Mouse (Mus musculus) neural tube, embryonic 11.5 days (tissue): Measurements from ENCODE around the gene Tmem81. TPM values are rescaled to one million over a fixed set of nuclear protein-coding genes. Genes with fewer than 3 reads are reported as not detected.

Experiments
- ATAC-seq: fragments of 200-750 bp; cut with Nextera tagmentation; 2 replicates; pipeline ENCODE4 v1.8.0; 2017; ENCODE audit warnings: moderate number of reproducible peaks, mild to moderate bottlenecking, moderate TSS enrichment, moderate library complexity; ENCODE audit not compliant: insufficient read depth, low FRiP score, low TSS enrichment
- DNase-seq: peaks from one replicate; pipeline ENCODE4 v3.0.0-alpha.2; 2015; ENCODE audit warnings: low spot score
- H3K27ac ChIP-seq: fragments of 300-500 bp; sonication (generic); 2 replicates; pipeline ENCODE4 v1.5.1; 2014; ENCODE audit warnings: low read depth, mild to moderate bottlenecking, low read length
- H3K27me3 ChIP-seq: fragments of 300-500 bp; sonication (generic); 2 replicates; pipeline ENCODE4 v1.6.1; 2014; ENCODE audit warnings: mild to moderate bottlenecking, low read length, mixed read lengths; ENCODE audit not compliant: control insufficient read depth, insufficient read depth
- H3K36me3 ChIP-seq: fragments of 300-500 bp; sonication (generic); 2 replicates; pipeline ENCODE4 v1.6.1; 2014; ENCODE audit warnings: mild to moderate bottlenecking, low read length, moderate library complexity, mixed read lengths; ENCODE audit not compliant: control insufficient read depth, insufficient read depth
- H3K4me1 ChIP-seq: fragments of 300-500 bp; sonication (generic); 2 replicates; pipeline ENCODE4 v1.6.1; 2014; ENCODE audit warnings: low read length, mixed read lengths; ENCODE audit not compliant: control insufficient read depth, insufficient read depth
- H3K4me2 ChIP-seq: fragments of 300-500 bp; sonication (generic); 2 replicates; pipeline ENCODE4 v1.6.1; 2014; ENCODE audit warnings: low read depth, mild to moderate bottlenecking, moderate library complexity
- H3K4me3 ChIP-seq: fragments of 300-500 bp; sonication (generic); 2 replicates; pipeline ENCODE4 v1.5.1; 2014; ENCODE audit warnings: low read depth, low read length
- H3K9ac ChIP-seq: fragments of 300-500 bp; sonication (generic); 2 replicates; pipeline ENCODE4 v1.6.1; 2014; ENCODE audit warnings: mild to moderate bottlenecking, low read length
- H3K9me3 ChIP-seq: fragments of 300-500 bp; sonication (generic); 2 replicates; pipeline ENCODE4 v1.6.1; 2016; ENCODE audit warnings: low read length; ENCODE audit not compliant: control insufficient read depth
- WGBS: fragments of 180-500 bp; shearing (Covaris S2); extraction: QIAGEN DNeasy Blood & Tissue Kit; methylation state at CpG from one replicate; pipeline ENCODE4 v1.1.7; 2014; 5-methylcytosine and 5-hydroxymethylcytosine counted together
- polyA plus RNA-seq: library from polyadenylated mRNA; unstranded; fragments of >200 nt; fragmentation: Nextera tagmentation; extraction: Ambion mirVana; gene quantifications from 2 replicates; pipeline ENCODE4 v1.2.1, GENCODE M21; 2014

The Tmem81 gene
- polyA plus RNA-seq, 1 experiment from 2014 or later: 1.8 TPM

- no peak overlapping the region for H3K4me2 ChIP-seq
- DNase-seq: no peak
- H3K9me3 ChIP-seq: no peaks in the 10 kb centered on the region
- H3K36me3 ChIP-seq: peaks cover 5% of the 10 kb centered on the region; the same call in 1 of the 2 replicates
- H3K4me1 ChIP-seq: no peaks in the 10 kb centered on the region
- 88% methylated on average over 5 of the region's 5 CpGs for WGBS
- H3K9ac ChIP-seq: no peak overlapping the region
- no peak for ATAC-seq
- no peak overlapping the region for H3K4me3 ChIP-seq
- H3K27ac ChIP-seq: no peak overlapping the region
- no peaks in the 10 kb centered on the region for H3K27me3 ChIP-seq
Measured at GRCm38 (mm10) chr1:132509771-132510170, 3.7 kb downstream of the Tmem81 start.

DNA sequence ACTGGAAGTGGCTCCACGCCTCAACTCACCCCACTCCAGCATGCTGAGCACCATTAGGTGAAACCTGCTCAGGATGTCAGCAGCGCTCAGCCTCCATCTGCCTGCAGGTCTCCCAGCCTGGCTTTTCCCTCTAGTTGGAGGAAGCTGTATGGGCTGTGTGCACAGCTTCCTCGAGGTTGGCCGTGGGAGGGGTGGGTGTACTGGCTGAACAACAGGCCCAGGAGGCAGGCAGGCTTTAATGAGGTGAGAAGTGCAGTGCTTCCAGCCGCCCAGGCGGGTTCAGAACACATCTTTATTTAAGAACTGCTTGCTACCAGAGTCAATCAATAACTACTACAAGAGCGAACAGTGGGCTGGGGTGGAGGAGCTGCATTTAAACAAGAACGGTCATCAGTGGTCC is 5.5 kb downstream of the Tmem81 start:
- ATAC-seq (no peak), DNase-seq (no peak)
- Histone ChIP-seq H3K27me3 (no peaks in the 10 kb centered on the region), H3K4me3 (no peak overlapping the region), H3K4me1 (no peaks in the 10 kb centered on the region), H3K9me3 (no peaks in the 10 kb centered on the region), H3K36me3 (peaks cover 3% of the 10 kb centered on the region; the same call in 1 of the 2 replicates), H3K4me2 (no peak overlapping the region), H3K9ac (no peak overlapping the region), H3K27ac (no peak overlapping the region)
- 45% methylated on average over 8 of the region's 8 CpGs for WGBS

- WGBS: 78% methylated on average over 8 of the region's 8 CpGs
- H3K4me3 ChIP-seq: no peak overlapping the region
- no peak overlapping the region for H3K4me2 ChIP-seq
- H3K4me1 ChIP-seq: no peaks in the 10 kb centered on the region
- H3K36me3 ChIP-seq: peaks cover 3% of the 10 kb centered on the region; the same call in 1 of the 2 replicates
- no peaks in the 10 kb centered on the region for H3K27me3 ChIP-seq
- ATAC-seq: no peak
- H3K27ac ChIP-seq: no peak overlapping the region
- DNase-seq: no peak
- no peak overlapping the region for H3K9ac ChIP-seq
- no peaks in the 10 kb centered on the region for H3K9me3 ChIP-seq
Measured at GRCm38 (mm10) chr1:132512106-132512505, 6.1 kb downstream of the Tmem81 start.

DNA sequence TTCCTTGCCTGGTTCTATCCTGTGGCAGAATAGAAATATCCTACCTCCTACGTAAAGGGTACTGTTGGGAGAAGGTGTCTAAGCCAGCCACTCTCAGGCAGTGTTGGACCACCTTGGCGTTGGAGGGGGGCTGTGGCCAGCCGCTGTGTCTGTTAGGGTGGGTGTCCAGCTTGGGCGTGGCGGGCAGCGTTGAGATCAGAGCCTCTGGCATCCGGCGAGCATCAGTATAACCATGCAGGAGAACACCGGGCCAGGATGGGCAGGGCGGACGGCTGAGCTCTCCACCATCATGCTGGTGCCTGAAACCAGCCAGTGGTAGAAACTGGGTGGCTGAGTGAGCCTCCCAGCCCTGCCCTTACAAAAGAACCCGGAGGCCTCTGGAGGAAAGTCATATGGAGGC is 9.3 kb downstream of the Tmem81 start:
- Histone ChIP-seq H3K36me3 (no peaks in the 10 kb centered on the region; the same call in 1 of the 2 replicates), H3K4me3 (no peak overlapping the region), H3K27me3 (no peaks in the 10 kb centered on the region), H3K4me2 (no peak overlapping the region), H3K27ac (no peak overlapping the region), H3K4me1 (no peaks in the 10 kb centered on the region), H3K9me3 (no peaks in the 10 kb centered on the region), H3K9ac (no peak overlapping the region)
- DNase-seq (no peak), ATAC-seq (no peak)
- 90% methylated on average over 12 of the region's 12 CpGs for WGBS

DNA sequence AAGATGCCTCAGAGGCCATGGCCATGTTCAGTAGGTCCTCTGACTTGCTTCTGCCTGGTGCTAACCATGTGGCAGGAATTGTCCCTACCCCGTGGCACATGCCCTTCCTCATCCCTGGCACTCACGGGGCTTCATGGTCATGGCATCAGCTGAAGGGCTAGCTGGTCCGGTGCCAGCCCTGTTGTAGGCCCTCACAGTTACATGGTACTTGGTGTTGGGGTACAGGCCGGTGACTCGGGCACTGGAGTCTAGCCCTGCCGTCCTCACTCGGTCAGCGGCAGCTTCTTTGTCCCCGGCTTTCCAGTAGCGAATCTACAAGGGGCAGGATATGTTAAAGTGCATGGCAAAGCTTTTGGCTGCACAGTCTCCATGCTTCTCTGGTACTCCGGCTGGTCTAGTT is 10.7 kb downstream of the Tmem81 start:
- no peaks in the 10 kb centered on the region for H3K27me3 ChIP-seq
- H3K27ac ChIP-seq: no peak overlapping the region
- H3K36me3 ChIP-seq: no peaks in the 10 kb centered on the region; the same call in 1 of the 2 replicates
- WGBS: 93% methylated on average over 11 of the region's 11 CpGs
- H3K4me2 ChIP-seq: no peak overlapping the region
- H3K9me3 ChIP-seq: no peaks in the 10 kb centered on the region
- no peak overlapping the region for H3K9ac ChIP-seq
- DNase-seq: no peak
- no peaks in the 10 kb centered on the region for H3K4me1 ChIP-seq
- ATAC-seq: no peak
- H3K4me3 ChIP-seq: no peak overlapping the region

- Histone ChIP-seq H3K9me3 (no peaks in the 10 kb centered on the region), H3K9ac (no peak overlapping the region), H3K4me1 (no peaks in the 10 kb centered on the region), H3K36me3 (no peaks in the 10 kb centered on the region; the same call in 1 of the 2 replicates), H3K27ac (no peak overlapping the region), H3K27me3 (no peaks in the 10 kb centered on the region), H3K4me3 (no peak overlapping the region), H3K4me2 (no peak overlapping the region)
- DNase-seq (no peak), ATAC-seq (no peak)
- 86% methylated on average over 18 of the region's 18 CpGs for WGBS
Measured at GRCm38 (mm10) chr1:132518621-132519020, 12.6 kb downstream of the Tmem81 start.

DNA sequence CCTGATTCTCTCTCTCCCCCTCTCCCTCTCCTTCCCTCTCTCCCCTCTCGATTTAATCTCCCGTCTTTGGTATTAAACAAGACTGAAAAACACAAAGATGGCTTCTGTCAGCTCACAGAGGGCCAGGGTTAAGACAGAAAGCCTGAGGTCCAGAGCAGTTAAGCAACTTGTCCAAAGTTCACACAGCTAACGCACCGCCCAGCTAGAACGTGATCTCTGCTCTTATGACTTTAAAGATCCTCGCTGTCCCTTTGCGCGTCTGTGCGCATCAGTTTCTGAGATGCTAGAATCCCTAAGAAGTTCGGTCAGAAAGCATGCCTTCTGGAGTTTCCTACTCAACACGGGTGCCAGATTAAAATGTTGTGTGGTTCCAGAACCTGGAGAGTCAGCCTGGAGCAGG is 13.7 kb downstream of the Tmem81 start:
- Histone ChIP-seq H3K27me3 (no peaks in the 10 kb centered on the region), H3K4me2 (no peak overlapping the region), H3K9me3 (no peaks in the 10 kb centered on the region), H3K4me1 (no peaks in the 10 kb centered on the region), H3K4me3 (no peak overlapping the region), H3K36me3 (no peaks in the 10 kb centered on the region), H3K27ac (no peak overlapping the region), H3K9ac (no peak overlapping the region)
- ATAC-seq (no peak), DNase-seq (no peak)
- WGBS: 90% methylated on average over 11 of the region's 11 CpGs

- 50% methylated on average over 1 of the region's 6 CpGs for WGBS
- H3K36me3 ChIP-seq: no peaks in the 10 kb centered on the region
Measured at GRCm38 (mm10) chr1:132520764-132521163, 14.7 kb downstream of the Tmem81 start.

GRCm38 (mm10) chr1:132523048-132523447 is 17.0 kb downstream of the Tmem81 start:
- Histone ChIP-seq H3K4me3 (no peak overlapping the region), H3K4me2 (no peak overlapping the region), H3K9me3 (no peaks in the 10 kb centered on the region), H3K4me1 (no peaks in the 10 kb centered on the region), H3K27ac (no peak overlapping the region), H3K9ac (no peak overlapping the region), H3K27me3 (no peaks in the 10 kb centered on the region), H3K36me3 (no peaks in the 10 kb centered on the region)
- WGBS: 85% methylated on average over 8 of the region's 8 CpGs
- no peak for DNase-seq
- no peak for ATAC-seq

More at GRCm38 (mm10) chr1:132520764-132521163, 14.7 kb downstream of the Tmem81 start:
- H3K27ac ChIP-seq: no peak overlapping the region
- no peaks in the 10 kb centered on the region for H3K9me3 ChIP-seq
- H3K4me2 ChIP-seq: no peak overlapping the region
- DNase-seq: peak; percentile 51
- no peak overlapping the region for H3K9ac ChIP-seq
- peak; percentile 58; the same call in 1 of the 2 replicates for ATAC-seq
- H3K4me1 ChIP-seq: no peaks in the 10 kb centered on the region
- H3K4me3 ChIP-seq: no peak overlapping the region
- H3K27me3 ChIP-seq: no peaks in the 10 kb centered on the region
